Mouse (Mus musculus) kidney, adult 18-20 months (tissue): ENCODE results near the gene Trim17.
A peak's percentile ranks its signal among the peaks of the same experiment; 100 is the strongest.

ENCODE experiments used
- DNase-seq: peaks from one replicate; pipeline ENCODE4 v3.0.0; 2021

Gene Trim17

DNA sequence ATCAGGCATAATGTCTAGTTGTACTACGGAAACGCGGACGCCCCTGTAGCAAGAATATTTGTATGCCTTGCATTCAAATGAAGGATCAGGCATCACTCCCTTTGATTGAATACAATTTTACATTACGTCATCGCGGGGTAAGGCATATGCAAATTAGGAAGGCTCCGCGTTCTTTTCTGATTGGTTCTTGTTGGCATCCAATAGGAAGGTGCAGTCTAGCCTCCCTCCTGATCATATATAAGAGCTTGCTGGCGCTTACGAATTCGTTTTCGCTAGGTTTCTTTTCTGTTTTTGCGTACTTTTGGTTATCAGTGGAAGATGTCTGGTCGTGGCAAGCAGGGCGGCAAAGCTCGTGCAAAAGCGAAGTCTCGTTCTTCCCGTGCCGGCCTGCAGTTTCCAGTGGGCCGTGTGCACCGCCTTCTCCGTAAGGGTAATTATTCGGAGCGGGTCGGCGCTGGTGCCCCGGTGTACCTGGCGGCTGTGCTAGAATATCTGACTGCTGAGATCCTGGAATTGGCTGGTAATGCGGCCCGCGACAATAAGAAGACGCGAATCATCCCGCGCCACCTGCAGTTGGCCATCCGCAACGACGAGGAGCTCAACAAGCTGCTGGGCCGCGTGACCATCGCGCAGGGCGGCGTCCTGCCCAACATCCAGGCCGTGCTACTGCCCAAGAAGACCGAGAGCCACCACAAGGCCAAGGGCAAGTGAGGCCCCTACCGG, at the start of gene Trim17, which contains the start of gene Hist3h2a:
Gene Trim17 (plus strand): TSS at position 266 of the 723 bp plus-strand sequence.
Gene Hist3h2a (plus strand): TSS at position 266 of the 723 bp plus-strand sequence.
- peak; percentile 86 for DNase-seq

DNA sequence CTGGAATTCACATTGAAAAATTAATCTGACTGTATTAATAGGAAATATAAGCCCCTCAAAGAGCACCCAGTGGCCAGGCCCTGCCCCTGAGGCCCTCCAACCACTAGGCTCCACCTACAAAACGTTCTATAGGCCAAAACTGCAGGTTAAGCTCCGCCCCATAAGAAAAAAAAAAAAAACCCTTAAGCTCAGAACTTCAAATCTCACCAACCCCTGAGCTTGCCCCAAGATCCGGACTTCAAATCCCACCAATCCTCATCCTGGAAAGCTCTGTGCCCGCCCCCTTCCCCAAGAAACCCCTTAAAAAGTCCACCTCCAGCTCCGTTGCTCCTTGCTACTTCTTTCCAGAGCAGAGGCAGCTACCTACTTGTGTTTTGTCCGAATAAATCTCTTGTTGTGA, 49.6 kb upstream of the Trim17 start:
- DNase-seq: no peak

GRCm38 (mm10) chr11:58913776-58914175, 40.7 kb upstream of the Trim17 start:
- no peak for DNase-seq

- DNase-seq: peak; percentile 63
These were observed 39.9 kb upstream of the Trim17 start for GRCm38 (mm10) chr11:58914461-58915028.

DNA sequence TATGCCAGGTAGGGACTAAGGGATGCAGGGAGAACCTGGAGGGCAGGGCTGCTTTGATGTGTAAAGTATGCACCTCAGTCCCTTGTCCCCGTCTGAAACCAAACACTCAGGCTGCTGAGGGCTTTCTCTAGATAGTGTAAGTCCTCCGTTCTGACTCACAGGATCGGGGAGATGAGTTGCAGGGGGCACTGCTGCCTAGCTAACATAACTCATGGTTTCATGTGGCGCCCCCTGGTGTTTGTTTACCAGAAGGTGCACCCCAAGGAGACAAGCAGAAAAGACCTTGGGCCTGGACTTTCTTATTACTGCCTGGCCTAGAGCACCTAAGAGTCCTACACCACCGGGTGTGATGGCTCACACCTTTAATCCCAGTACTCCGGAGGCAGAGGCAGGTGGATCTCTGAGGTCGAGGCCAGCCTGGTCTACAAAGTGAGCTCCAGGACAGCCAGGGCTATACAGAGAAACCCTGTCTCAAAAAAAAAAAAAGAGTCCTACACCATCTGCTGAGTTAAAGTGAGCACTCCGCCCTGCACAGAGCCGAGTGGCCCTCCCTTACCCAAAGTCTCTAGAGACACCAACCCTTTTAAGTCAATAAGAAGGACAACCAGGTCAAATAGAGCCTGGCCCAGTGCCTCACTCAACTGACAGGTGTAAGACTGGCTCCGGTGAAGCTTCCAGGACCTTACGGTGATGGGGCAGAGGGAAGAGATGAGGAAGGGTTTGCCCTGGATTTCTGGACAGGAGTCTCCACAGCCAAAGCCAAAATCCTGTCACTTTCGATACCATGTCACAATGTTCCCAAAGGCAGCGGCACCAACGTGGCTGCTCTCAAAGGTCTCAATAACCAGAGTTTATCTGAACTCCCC, 37.4 kb upstream of the Trim17 start:
- peak; percentile 34 for DNase-seq

DNA sequence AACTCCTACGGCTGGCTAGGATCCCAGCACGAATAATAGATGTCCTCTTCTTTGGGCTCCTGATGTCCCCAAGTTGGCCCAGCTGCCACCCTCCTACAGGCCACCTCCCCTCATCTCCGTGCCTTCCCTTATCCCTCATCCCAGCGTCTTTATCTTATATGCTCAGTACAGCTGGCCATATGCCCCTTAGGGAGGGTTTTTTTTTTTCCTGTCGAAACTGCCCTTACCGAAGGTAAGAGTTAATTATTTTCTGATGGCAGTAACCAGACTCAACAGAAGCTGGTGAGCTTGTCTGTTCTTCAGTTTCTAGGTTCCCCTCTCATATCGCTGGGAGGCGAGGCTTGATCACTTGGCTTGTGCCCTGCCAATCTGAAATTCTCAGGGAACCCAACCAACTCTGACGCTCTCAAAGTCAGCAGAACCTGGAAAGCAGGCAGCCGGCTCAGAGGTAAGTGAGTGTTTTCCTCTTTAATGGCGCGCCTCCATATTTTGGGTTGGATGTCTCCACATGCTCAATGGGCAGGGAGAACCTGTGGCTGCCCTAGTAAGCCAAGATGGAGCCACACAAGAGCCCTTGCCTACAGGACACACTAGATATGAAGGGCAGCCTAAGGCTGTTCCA, 36.6 kb upstream of the Trim17 start, which contains the start of gene Btnl10:
Gene Btnl10 (plus strand): TSS at position 164 of the 622 bp plus-strand sequence.
- DNase-seq: no peak

DNA sequence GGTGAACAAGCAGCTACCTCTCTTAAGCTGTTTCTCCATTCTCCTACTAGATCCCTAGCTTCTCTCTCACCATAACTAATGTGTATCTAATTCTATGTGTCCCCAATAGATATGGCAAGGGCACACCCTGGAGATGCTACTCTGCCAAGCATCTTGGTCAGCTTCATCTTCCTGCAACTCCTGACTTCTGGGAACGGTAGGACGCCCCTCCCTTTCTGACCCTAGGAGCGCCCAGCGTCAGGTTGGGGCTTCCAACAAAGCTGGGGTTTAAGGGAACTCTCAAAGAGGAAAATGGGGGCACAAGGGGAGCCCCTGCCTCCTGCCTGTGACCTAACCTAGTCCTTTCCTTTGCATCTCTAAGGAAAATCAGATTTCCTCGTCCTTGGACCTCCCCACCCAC, 35.7 kb upstream of the Trim17 start:
- no peak for DNase-seq

- no peak for DNase-seq
These were observed 32.1 kb upstream of the Trim17 start for GRCm38 (mm10) chr11:58922420-58922819.

DNA sequence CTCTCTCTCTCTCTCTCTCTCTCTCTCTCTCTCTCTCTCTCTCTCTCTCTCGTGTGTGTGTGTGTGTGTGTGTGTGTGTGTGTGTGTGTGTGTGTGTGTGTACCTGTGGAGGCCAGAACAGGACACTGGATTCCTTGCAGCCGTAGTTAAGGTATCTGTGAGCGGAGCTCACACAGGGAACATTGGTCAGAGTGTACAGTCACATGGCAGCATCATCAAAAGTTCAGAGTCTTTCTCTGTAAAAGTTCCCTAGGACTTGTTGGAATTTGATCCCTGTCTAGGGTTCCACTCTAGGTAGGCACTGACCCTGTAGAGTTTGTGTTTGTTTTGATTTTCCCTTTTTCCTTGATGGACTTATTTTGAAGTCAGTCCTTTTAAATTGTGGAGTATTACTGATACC, 27.8 kb upstream of the Trim17 start:
- peak; percentile 43 for DNase-seq

DNA sequence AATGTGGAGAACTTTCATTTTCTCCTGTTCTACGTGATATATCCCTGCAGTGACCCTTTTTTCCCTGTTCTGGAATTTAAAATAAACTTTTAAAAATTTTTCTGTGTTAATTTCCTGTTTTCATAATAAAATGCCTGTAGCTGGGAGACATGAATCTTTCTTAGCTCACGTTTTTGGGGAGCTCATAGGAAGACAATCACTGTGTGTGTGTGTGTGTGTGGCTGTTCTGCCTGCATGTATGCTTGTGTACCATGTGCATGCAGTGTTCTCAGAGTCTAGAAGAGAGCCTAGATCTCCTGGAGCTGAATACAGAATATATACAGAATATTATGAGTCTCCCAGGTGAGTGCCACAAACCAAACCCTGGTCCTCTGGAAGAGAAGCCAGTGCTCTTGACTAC, 27.4 kb upstream of the Trim17 start:
- no peak for DNase-seq

- peak; percentile 72 for DNase-seq
These were observed 26.5 kb upstream of the Trim17 start for GRCm38 (mm10) chr11:58927790-58928651.

- no peak for DNase-seq
These were observed 25.4 kb upstream of the Trim17 start for GRCm38 (mm10) chr11:58929055-58929454.

GRCm38 (mm10) chr11:58929641-58930040, 24.8 kb upstream of the Trim17 start:
- peak; percentile 46 for DNase-seq

DNA sequence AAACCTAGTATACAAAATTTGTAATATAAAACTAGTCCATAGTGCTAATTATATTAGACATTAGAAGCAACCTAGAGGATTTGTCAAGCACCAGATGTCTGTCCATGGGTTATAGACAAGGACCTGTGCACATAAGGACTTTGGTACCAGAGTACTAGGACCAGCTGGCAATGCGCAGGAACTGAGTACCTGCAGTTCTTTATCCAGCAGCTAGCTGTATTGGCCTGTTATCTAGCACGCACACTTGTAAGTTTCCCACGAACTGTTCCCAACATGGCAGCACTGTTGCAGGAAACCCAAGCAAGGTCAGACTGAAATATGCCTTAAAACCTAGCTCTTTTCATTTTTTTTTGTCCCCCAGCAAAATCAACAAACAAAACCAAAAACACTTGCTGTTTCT, 24.2 kb upstream of the Trim17 start:
- no peak for DNase-seq

GRCm38 (mm10) chr11:58931576-58931975, 22.9 kb upstream of the Trim17 start:
- no peak for DNase-seq

DNA sequence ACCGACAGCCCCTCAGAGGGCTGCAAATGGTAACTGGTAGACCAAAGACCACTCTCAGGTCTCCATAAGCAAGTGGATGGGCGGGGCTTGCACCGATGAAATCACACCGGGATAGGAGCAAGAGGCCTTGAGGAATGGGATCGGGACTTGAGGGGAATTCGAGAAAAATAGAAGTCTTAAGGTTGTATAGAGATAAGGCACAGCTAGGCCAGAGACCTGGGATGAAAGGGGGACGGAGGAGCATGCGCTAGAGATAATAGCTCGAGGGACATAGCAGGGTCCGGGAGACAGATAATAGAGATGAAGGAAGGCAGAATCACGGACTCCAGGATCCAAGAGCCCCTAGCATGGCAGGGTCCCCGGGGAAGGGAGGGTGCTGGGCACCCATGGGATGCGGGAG, 16.6 kb upstream of the Trim17 start:
- no peak for DNase-seq

GRCm38 (mm10) chr11:58938322-58939087, 16.0 kb upstream of the Trim17 start, which contains the start of gene Rnf187:
Gene Rnf187 (minus strand): TSS chr11:58938916.
- peak; percentile 93 for DNase-seq

DNA sequence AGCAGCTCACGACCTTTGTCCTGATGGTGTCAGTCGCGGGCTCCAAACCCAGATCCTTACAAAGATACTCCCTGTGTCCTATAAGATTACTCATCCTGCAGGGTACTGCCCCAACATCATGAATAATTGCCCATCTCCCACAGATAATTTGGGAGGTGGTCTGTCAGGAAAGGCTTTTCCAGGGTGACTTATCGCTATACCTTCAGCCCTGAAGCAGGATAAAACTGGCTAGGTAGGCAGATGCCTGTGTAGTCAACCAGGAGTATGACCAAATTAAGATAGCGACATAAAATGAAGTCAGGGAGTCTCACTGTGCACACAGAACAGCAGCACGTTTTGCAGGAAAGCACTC, 15.4 kb upstream of the Trim17 start:
- no peak for DNase-seq

DNA sequence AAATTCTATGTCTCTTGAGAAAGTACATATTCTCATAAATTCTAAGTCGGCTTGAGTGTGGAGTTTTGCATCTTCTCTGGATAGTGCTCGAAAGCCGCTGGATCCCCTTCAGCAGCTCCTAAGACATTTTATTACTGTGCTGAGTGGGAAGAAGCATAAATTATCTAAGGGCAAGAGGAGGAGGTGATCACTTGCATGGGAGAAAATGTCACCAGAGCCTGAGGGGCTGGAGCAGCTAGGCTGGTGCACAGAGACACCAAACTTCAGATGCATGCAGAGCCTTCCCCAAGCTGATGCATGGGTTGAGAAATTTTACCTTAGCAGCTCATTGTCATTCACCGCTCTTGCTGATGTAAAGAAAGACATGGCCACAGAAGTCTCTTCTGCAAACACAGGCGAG, 10.3 kb upstream of the Trim17 start:
- no peak for DNase-seq

DNA sequence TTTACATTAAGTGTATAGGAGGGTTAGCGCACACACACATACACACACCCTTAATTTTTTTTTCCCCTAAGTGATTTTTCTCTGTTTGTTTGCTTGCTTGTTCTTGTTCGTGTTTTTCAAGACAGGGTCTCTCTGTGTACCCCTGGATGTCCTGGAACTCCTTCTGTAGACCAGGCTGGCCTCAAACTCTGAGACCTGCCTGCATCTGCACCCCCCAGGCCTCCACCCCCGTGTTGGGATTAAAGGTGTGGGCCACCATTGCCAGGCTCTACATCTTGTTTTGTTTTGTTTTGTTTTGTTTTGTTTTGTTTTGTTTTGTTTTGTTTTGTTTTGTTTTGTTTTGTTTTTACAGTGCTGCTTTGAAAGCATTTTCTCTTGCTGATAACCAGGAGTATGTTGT, 7.2 kb upstream of the Trim17 start:
- no peak for DNase-seq

GRCm38 (mm10) chr11:58947798-58948528, 6.5 kb upstream of the Trim17 start:
- no peak for DNase-seq
